Mouse (Mus musculus): ENCODE data around the gene Rpl18a.

DNA sequence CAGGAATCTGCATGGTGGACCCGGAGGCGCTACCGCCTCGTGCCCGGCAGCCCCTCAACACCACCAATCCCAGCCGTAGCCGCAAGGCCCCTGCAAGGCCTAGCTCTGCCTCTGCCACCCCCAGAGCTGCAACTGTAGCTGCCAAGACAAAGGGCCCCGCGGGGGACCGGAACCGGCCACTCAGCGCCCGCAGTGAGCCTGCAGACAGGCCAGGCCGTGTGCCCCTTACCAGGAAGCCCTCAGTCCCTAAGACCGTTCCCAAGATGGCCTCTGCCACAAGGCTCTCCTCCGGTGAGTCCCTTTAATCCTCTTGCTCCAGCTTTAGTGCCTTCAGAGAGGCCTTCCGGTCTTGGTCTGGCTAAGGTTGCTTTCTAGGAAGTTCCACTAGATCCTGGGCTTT is 17.5 kb upstream of the Rpl18a start:
- no peak for TF ChIP-seq CTCF (IDR thresholded peaks at IDR 0.05; ENCODE audit: borderline replicate concordance, insufficient read depth, low read length)
- no peak for TF ChIP-seq POLR2A (IDR thresholded peaks at IDR 0.05; ENCODE audit: low read depth, low read length)
